Mouse (Mus musculus) cerebellum, postnatal 10 days (tissue): ENCODE data around the gene Gm3183.
"Not testable (repeated sequence)": the region's sequence is repeated elsewhere in the genome, so short reads cannot be mapped to it uniquely, and the experiment has no call there.

Source experiments
- DNase-seq, 2 experiments: peaks; one replicate each; pipeline ENCODE4 v3.0.0; 2021; ENCODE audit warnings: mixed read lengths in 2 of 2

The Gm3183 gene

GRCm38 (mm10) chr5:94865136-94865535, at the start of gene Gm3183:
Gene Gm3183, plus strand, starts transcription at chr5:94865436.
- not testable (repeated sequence) for DNase-seq
